Mouse (Mus musculus) thymus, postnatal 4 days (tissue): Measurements from ENCODE around the gene Lin28a.
"Not testable (repeated sequence)": the region's sequence is repeated elsewhere in the genome, so short reads cannot be mapped to it uniquely, and the experiment has no call there.

ENCODE experiments used
- DNase-seq: peaks from one replicate; pipeline ENCODE4 v3.0.0; 2021

Gene Lin28a

GRCm38 (mm10) chr4:134018038-134018778 is 433 bp downstream of the Lin28a start:
- DNase-seq: peak; percentile 35

GRCm38 (mm10) chr4:134017201-134017865 is 1.3 kb downstream of the Lin28a start:
- no peak for DNase-seq

- DNase-seq: no peak
These were observed 1.9 kb downstream of the Lin28a start for GRCm38 (mm10) chr4:134016767-134017166.

GRCm38 (mm10) chr4:134016208-134016607 is 2.4 kb downstream of the Lin28a start:
- no peak for DNase-seq

GRCm38 (mm10) chr4:134012858-134013528 is 5.6 kb downstream of the Lin28a start:
- DNase-seq: peak; percentile 69

GRCm38 (mm10) chr4:134011450-134012414 is 6.9 kb downstream of the Lin28a start:
- no peak for DNase-seq

- DNase-seq: no peak
These were observed 8.9 kb downstream of the Lin28a start for GRCm38 (mm10) chr4:134009709-134010108.

- DNase-seq: no peak
These were observed 11.8 kb downstream of the Lin28a start for GRCm38 (mm10) chr4:134006845-134007244.

GRCm38 (mm10) chr4:134005581-134006358 is 12.9 kb downstream of the Lin28a start:
- DNase-seq: no peak

GRCm38 (mm10) chr4:134002903-134003302 is 15.7 kb downstream of the Lin28a start:
- DNase-seq: no peak

GRCm38 (mm10) chr4:134002246-134002645 is 16.4 kb downstream of the Lin28a start:
- DNase-seq: no peak

GRCm38 (mm10) chr4:134001710-134002109 is 16.9 kb downstream of the Lin28a start:
- no peak for DNase-seq

- peak; percentile 97 for DNase-seq
These were observed 17.9 kb downstream of the Lin28a start, which contains the start of gene Dhdds for GRCm38 (mm10) chr4:134000466-134001438. Dhdds (minus strand) TSS chr4:134000918.

- DNase-seq: no peak
These were observed 23.9 kb downstream of the Lin28a start for GRCm38 (mm10) chr4:133994697-133995096.

- no peak for DNase-seq
These were observed 27.5 kb downstream of the Lin28a start for GRCm38 (mm10) chr4:133991087-133991660.

- DNase-seq: no peak
These were observed 28.6 kb downstream of the Lin28a start for GRCm38 (mm10) chr4:133990035-133990434.

- DNase-seq: not testable (repeated sequence)
These were observed 30.4 kb downstream of the Lin28a start for GRCm38 (mm10) chr4:133988289-133988688.

GRCm38 (mm10) chr4:133982936-133983335 is 35.7 kb downstream of the Lin28a start:
- no peak for DNase-seq

GRCm38 (mm10) chr4:133980496-133980895 is 38.1 kb downstream of the Lin28a start:
- no peak for DNase-seq
